Mouse (Mus musculus) heart, postnatal 0 days (tissue): ENCODE results near the gene Zfp511. TPM values are rescaled to one million over a fixed set of nuclear protein-coding genes. Genes with fewer than 3 reads are reported as not detected.

ENCODE experiments used
- ATAC-seq: fragments of 200-750 bp; cut with Nextera tagmentation; 2 replicates; pipeline ENCODE4 v1.8.0; 2017; ENCODE audit warnings: low read depth, moderate number of reproducible peaks, moderate library complexity; ENCODE audit not compliant: insufficient read depth
- DNase-seq: peaks from one replicate; pipeline ENCODE4 v3.0.0-alpha.2; 2016; ENCODE audit warnings: low spot score
- H3K27ac ChIP-seq: fragments of 300-500 bp; sonication (generic); 2 replicates; pipeline ENCODE4 v1.5.1; 2014; ENCODE audit warnings: low read depth, mild to moderate bottlenecking
- H3K27me3 ChIP-seq: fragments of 300-500 bp; sonication (generic); 2 replicates; pipeline ENCODE4 v1.6.1; 2014; ENCODE audit warnings: low read length, mixed read lengths; ENCODE audit not compliant: control insufficient read depth, insufficient read depth
- H3K36me3 ChIP-seq: fragments of 300-500 bp; sonication (generic); replicated peaks from 2 replicates; pipeline ENCODE4 v1.6.1; 2014; ENCODE audit warnings: low read length, mixed read lengths; ENCODE audit not compliant: control insufficient read depth, insufficient read depth
- H3K4me1 ChIP-seq: fragments of 300-500 bp; sonication (generic); 2 replicates; pipeline ENCODE4 v1.6.1; 2014; ENCODE audit warnings: antibody characterized with exemption; ENCODE audit not compliant: control insufficient read depth, insufficient read depth
- H3K4me2 ChIP-seq: fragments of 300-500 bp; sonication (generic); 2 replicates; pipeline ENCODE4 v1.6.1; 2014; ENCODE audit warnings: low read depth, mild to moderate bottlenecking, low read length, moderate library complexity
- H3K4me3 ChIP-seq: fragments of 300-500 bp; sonication (generic); 2 replicates; pipeline ENCODE4 v1.5.1; 2014; ENCODE audit warnings: low read depth, low read length
- H3K9ac ChIP-seq: fragments of 300-500 bp; sonication (generic); replicated peaks from 2 replicates; pipeline ENCODE4 v1.6.1; 2014; ENCODE audit warnings: low read depth, low read length, mixed read lengths
- H3K9me3 ChIP-seq: fragments of 300-500 bp; sonication (generic); replicated peaks from 2 replicates; pipeline ENCODE4 v1.6.1; 2016; ENCODE audit warnings: low read length; ENCODE audit not compliant: control insufficient read depth
- CTCF ChIP-seq: IDR thresholded peaks from 2 replicates; pipeline ENCODE4 v1.5.1; 2016; ENCODE audit warnings: antibody characterized with exemption, control low read depth, low read depth
- EP300 ChIP-seq: IDR thresholded peaks from 2 replicates; pipeline ENCODE4 v1.6.1; 2016; ENCODE audit warnings: antibody characterized with exemption, low read depth
- WGBS: fragments of 180-500 bp; shearing (Covaris S2); extraction: QIAGEN DNeasy Blood & Tissue Kit; methylation state at CpG from one replicate; pipeline ENCODE4 v1.1.7; 2014; 5-methylcytosine and 5-hydroxymethylcytosine counted together
- polyA plus RNA-seq: library from polyadenylated mRNA; unstranded; fragments of >200 nt; fragmentation: Nextera tagmentation; extraction: Ambion mirVana; gene quantifications from 2 replicates; pipeline ENCODE4 v1.2.1, GENCODE M21; 2015
- total RNA-seq: library from RNA; depleted of rRNA; stranded (reverse); fragments of >200 nt; gene quantifications from 2 replicates; pipeline ENCODE4 v1.2.3, GENCODE M21; 2014; ENCODE audit warnings: low replicate concordance

The Zfp511 gene
- total and polyA plus RNA-seq, 2 experiments from 2014 or later: 23.9 to 44.3 TPM

- ATAC-seq: no peak
- H3K27me3 ChIP-seq: no peaks in the 10 kb centered on the region
- WGBS: 70% methylated on average over 4 of the region's 4 CpGs
Observed at GRCm38 (mm10) chr7:139994202-139994601, 42.0 kb upstream of the Zfp511 start.

GRCm38 (mm10) chr7:139994676-139995075, 41.5 kb upstream of the Zfp511 start:
- Histone ChIP-seq H3K4me3 (no peak overlapping the region), H3K9me3 (no peaks in the 10 kb centered on the region), H3K4me1 (no peaks in the 10 kb centered on the region), H3K9ac (no peak overlapping the region), H3K27me3 (no peaks in the 10 kb centered on the region), H3K27ac (no peak overlapping the region), H3K36me3 (peaks cover 47% of the 10 kb centered on the region), H3K4me2 (no peak overlapping the region)
- DNase-seq (peak; percentile 68), ATAC-seq (peak; percentile 44; the same call in 1 of the 2 replicates)
- TF ChIP-seq CTCF (peak; percentile 76), EP300 (no peak)
- 25% methylated on average over 3 of the region's 3 CpGs for WGBS

More at GRCm38 (mm10) chr7:139994202-139994601, 42.0 kb upstream of the Zfp511 start:
- no peak overlapping the region for H3K9ac ChIP-seq
- H3K9me3 ChIP-seq: no peaks in the 10 kb centered on the region
- peaks cover 42% of the 10 kb centered on the region for H3K36me3 ChIP-seq
- no peak for TF ChIP-seq CTCF
- TF ChIP-seq EP300: no peak
- H3K4me1 ChIP-seq: no peaks in the 10 kb centered on the region
- no peak overlapping the region for H3K4me2 ChIP-seq
- DNase-seq: no peak
- H3K4me3 ChIP-seq: no peak overlapping the region
- no peak overlapping the region for H3K27ac ChIP-seq

GRCm38 (mm10) chr7:139998691-139999350, 37.4 kb upstream of the Zfp511 start:
- Histone ChIP-seq H3K4me3 (no peak overlapping the region), H3K9me3 (no peaks in the 10 kb centered on the region), H3K4me2 (no peak overlapping the region), H3K27me3 (no peaks in the 10 kb centered on the region), H3K36me3 (peaks cover 77% of the 10 kb centered on the region), H3K4me1 (no peaks in the 10 kb centered on the region), H3K27ac (no peak overlapping the region), H3K9ac (no peak overlapping the region)
- TF ChIP-seq CTCF (no peak), EP300 (no peak)
- WGBS: 95% methylated on average over 13 of the region's 13 CpGs
- ATAC-seq (no peak), DNase-seq (no peak)

GRCm38 (mm10) chr7:140001086-140001740, 35.0 kb upstream of the Zfp511 start:
- no peaks in the 10 kb centered on the region for H3K9me3 ChIP-seq
- peaks cover 87% of the 10 kb centered on the region for H3K36me3 ChIP-seq
- H3K4me1 ChIP-seq: no peaks in the 10 kb centered on the region
- no peak overlapping the region for H3K27ac ChIP-seq
- no peak for DNase-seq
- no peak overlapping the region for H3K4me2 ChIP-seq
- H3K4me3 ChIP-seq: no peak overlapping the region
- H3K27me3 ChIP-seq: no peaks in the 10 kb centered on the region
- no peak overlapping the region for H3K9ac ChIP-seq
- TF ChIP-seq CTCF: no peak
- no peak for ATAC-seq
- 85% methylated on average over 12 of the region's 12 CpGs for WGBS

- Histone ChIP-seq H3K36me3 (peaks cover 70% of the 10 kb centered on the region), H3K27ac (no peak overlapping the region), H3K4me2 (no peak overlapping the region), H3K9ac (no peak overlapping the region), H3K4me3 (no peak overlapping the region), H3K9me3 (no peaks in the 10 kb centered on the region), H3K27me3 (no peaks in the 10 kb centered on the region), H3K4me1 (no peaks in the 10 kb centered on the region)
- DNase-seq (no peak), ATAC-seq (no peak)
- WGBS: 87% methylated on average over 8 of the region's 8 CpGs
- TF ChIP-seq CTCF: no peak
Observed at GRCm38 (mm10) chr7:140004666-140005065, 31.5 kb upstream of the Zfp511 start.
